Mouse (Mus musculus): ENCODE measurements around the gene Elf5.

The Elf5 gene

DNA sequence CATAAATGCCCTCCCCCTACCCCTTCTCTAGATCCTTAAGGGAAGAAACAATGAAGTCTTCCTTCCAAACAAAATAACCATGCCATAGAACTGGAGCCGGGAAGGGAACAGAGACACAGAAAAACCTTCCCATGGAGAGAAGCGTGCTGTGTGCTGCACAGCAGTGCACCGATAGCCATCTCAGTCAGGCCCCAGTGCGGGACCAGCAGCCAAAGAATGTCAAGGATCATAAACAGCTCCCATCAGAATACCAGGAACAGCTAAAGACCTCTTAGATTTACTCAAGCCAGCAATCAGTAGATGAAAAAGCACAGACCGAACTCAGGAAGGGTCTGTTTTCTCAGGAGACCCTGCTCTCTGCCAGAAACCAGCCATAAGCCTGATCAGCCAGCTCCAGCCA is 25.0 kb downstream of the Elf5 start:
- DNase-seq = no peak

- no peak for DNase-seq
Measured at GRCm38 (mm10) chr2:103439071-103439622, 27.7 kb downstream of the Elf5 start.

DNA sequence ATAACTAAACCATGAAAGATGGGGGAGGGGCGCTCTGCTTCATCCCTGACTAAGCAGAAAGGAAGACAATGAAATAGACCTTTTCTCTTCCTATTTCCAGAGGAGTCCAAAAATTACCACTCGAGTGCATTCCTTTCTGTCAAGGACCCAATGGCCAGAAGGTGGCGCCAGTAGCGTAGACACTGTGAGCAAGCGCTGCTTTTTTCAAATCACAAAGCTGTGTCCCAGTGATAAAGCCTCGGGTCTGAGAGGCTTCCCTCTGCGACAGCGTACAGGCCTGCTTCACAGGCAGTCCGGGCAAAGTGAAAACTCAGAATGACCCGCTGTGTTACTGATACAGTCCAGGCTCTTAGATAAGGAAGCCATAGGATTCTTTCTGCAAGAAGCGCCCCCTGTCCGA is 28.2 kb downstream of the Elf5 start:
- peak; percentile 57 to 68 for DNase-seq

- peak; percentile 29 to 57 for DNase-seq
Measured at GRCm38 (mm10) chr2:103445776-103446175, 34.3 kb downstream of the Elf5 start.

GRCm38 (mm10) chr2:103446326-103446725 is 34.8 kb downstream of the Elf5 start:
- DNase-seq = no peak

- no peak for DNase-seq
Measured at GRCm38 (mm10) chr2:103448947-103449560, 37.6 kb downstream of the Elf5 start.

- no peak for DNase-seq
Measured at GRCm38 (mm10) chr2:103449813-103450212, 38.3 kb downstream of the Elf5 start.

DNA sequence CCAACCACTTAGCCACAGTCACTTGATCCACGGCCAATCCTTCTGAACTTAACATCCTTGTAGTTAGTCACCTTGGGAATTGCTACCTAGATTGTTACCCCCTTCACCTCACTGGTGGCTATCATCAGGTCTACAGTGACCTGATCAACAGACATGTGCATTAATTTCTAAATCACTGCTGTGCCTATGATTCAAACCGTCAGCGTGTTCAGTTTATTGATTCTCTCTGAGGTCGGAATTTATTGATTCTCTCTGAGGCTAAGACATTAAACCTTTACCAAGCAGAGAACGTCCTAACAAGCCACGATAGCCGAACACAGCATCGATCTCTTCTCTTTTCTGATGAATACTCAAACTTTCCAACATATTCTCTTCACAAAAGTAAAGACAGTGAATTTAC is 38.8 kb downstream of the Elf5 start:
- DNase-seq = no peak

DNA sequence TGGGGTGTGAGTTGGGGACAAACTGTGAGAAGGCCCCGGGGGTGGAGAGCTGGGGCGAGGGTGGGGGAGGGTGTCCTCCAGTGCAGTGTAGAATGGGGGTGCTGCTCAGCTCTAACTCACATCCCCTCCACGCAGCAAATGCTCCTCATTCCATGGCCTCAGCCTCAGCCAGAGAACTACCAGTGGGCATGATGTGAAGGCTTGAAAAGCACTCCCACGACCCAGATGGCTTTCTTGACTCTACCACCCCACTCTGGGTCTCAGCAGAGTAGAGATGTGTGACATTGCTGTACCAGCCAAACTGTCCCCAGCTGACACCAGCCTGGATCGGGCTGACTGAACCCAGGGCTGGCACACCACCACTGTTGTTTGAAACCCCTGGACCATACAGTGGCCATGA is 41.1 kb downstream of the Elf5 start:
- DNase-seq = no peak

- no peak for DNase-seq
Measured at GRCm38 (mm10) chr2:103455748-103456147, 44.3 kb downstream of the Elf5 start.

- peak; percentile 77 to 84 for DNase-seq
Measured at GRCm38 (mm10) chr2:103456646-103457045, 45.2 kb downstream of the Elf5 start.

GRCm38 (mm10) chr2:103457048-103457447 is 45.6 kb downstream of the Elf5 start:
- no peak for DNase-seq

DNA sequence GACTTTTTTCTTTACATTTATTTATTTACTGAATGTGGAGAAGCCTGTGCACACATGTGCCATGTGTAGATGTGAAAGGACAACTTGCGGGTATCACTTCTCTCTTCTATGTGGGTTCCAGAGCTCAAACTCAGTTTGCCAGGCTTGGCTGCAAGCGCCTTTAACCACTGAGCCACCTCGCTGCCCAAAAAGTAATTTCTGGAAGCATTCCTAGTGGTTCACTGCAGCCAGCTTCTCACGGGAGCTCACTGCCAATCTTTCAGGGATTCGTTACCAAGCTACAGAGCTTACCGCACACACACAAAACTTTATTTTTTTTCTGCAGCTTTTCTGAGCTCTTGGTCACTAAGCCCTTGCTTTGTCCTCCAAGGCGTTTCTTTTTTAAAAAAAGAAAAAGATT is 46.1 kb downstream of the Elf5 start:
- DNase-seq = no peak

GRCm38 (mm10) chr2:103459069-103459468 is 47.6 kb downstream of the Elf5 start:
- DNase-seq = no peak

GRCm38 (mm10) chr2:103461210-103461609 is 49.7 kb downstream of the Elf5 start:
- no peak for DNase-seq

DNA sequence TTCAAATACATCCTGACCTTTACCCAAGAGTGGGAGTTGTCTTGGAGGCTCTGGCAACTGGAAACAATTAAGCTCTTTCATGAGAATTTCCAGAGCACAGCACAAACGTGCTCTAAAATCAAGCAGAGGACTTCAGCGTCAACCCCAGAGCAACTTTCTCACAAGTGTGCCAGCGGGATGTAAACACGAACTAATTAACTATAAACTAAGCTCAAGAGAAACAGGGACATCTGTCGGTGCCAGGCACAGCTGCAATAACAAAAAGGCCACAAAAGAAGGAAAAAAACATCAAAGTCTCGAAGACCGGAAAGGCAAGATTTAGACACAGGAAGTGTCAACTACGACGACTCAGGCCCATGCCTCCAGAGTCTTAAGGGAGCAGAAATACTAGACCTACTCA is 50.3 kb downstream of the Elf5 start:
- no peak for DNase-seq

DNA sequence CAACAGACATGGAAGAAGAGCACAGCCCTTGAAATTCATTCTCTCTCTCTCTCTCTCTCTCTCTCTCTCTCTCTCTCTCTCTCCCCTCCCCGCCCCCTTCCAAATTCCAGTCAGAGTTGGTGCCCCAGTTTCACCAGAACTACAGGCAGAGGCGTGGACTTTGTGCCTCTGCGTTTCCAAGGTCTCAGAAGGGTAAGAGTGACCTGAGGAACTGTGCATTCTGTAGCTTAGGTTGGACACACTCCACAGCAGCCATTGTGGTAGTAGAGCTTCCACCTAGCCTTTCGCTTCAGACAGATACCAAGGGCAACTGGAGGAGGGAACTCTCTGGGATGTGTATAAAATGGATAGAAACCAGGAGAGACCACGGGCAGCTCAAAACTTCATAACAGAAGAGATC is 51.3 kb downstream of the Elf5 start:
- no peak for DNase-seq

DNA sequence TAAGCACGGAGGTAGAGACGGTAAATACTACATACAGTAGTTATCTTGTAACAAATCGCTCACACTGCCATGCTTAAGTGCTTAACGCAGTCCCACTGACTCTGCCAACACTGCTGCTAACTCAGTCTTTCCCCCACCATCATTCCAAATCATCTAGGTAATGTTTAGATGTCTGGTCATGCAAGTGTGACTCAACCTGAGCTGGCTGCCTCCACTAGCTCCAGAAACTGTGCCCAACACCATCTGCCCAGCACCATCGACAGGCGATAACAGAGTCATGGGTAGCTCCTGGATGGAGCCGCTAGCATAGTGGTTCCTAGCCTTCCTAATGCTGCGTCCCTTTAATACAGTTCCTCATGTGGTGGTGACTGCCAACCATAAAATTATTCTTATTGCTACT is 53.0 kb downstream of the Elf5 start:
- DNase-seq = no peak

GRCm38 (mm10) chr2:103465429-103465828 is 53.9 kb downstream of the Elf5 start:
- DNase-seq = no peak

DNA sequence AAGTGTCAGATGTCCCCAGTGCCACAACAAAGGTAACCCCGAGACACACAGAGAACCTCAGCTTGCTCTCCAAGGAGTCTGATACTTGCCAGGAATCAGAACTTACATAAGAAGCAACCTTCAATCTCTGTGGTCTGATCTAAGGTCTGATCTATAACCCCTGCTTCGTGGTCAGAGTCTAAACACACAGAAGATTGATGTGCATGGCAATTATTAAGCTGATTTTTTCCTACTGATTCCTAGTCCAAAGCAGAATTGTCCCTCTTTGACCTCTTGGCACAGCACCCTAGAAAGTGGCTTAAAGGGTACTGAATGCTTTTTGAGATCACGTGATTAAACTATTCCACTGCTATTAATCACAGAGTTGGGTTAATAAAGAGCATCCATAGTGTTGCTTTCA is 54.8 kb downstream of the Elf5 start:
- DNase-seq = no peak

GRCm38 (mm10) chr2:103466984-103467588 is 55.6 kb downstream of the Elf5 start:
- DNase-seq = no peak

- DNase-seq = no peak
Measured at GRCm38 (mm10) chr2:103473362-103473761, 61.9 kb downstream of the Elf5 start.

DNA sequence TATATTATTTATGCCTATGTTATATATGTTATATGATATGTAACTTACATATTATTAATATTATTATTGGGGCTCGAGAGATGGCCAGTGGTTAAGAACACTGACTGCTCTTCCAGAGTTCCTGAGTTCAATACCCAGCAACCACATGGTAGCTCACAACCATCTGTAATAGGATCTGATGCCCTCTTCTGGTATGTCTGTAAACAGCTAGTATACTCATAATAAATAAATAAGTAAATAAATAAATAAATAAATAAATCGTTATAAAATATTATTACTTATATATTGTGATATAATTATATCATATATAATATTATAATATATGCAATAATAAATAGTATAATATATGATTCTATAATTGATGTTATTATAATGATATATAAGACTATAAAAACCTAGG is 64.7 kb downstream of the Elf5 start:
- no peak for DNase-seq

DNA sequence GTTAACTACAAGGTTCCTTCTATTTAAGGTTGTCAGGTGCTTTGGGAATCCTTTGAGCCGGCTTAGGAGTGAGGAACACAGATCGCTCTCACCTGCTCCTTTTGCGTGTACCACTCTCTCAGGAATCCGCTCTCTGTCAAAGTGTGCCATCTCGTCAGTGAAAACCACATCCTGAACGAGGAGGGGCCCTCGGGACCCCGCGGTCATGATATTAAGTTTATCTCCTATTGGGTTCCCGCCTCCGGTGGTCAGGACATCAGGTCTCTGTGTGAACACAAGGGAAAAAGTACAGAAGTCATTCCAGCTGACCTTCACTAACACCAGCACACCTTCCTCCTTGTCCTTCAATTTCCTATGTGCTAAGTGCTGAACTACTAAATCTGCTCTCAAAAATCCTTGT is 65.2 kb downstream of the Elf5 start:
- peak; percentile 12 to 30 for DNase-seq

- no peak for DNase-seq
Measured at GRCm38 (mm10) chr2:103477456-103477855, 66.0 kb downstream of the Elf5 start.

All from thymus, postnatal 36 days (tissue).